Mouse (Mus musculus): ENCODE measurements around the gene Actr3b. TPM values are rescaled to one million over a fixed set of nuclear protein-coding genes. Genes with fewer than 3 reads are reported as not detected.

Actr3b gene
- 0.40 TPM for polyA plus RNA-seq (2014; fragmentation: Illumina TruSeq; extraction: RNeasy Lipid Tissue Mini Kit (QIAGEN cat#74804); ENCODE audit: low read depth, low replicate concordance)

DNA sequence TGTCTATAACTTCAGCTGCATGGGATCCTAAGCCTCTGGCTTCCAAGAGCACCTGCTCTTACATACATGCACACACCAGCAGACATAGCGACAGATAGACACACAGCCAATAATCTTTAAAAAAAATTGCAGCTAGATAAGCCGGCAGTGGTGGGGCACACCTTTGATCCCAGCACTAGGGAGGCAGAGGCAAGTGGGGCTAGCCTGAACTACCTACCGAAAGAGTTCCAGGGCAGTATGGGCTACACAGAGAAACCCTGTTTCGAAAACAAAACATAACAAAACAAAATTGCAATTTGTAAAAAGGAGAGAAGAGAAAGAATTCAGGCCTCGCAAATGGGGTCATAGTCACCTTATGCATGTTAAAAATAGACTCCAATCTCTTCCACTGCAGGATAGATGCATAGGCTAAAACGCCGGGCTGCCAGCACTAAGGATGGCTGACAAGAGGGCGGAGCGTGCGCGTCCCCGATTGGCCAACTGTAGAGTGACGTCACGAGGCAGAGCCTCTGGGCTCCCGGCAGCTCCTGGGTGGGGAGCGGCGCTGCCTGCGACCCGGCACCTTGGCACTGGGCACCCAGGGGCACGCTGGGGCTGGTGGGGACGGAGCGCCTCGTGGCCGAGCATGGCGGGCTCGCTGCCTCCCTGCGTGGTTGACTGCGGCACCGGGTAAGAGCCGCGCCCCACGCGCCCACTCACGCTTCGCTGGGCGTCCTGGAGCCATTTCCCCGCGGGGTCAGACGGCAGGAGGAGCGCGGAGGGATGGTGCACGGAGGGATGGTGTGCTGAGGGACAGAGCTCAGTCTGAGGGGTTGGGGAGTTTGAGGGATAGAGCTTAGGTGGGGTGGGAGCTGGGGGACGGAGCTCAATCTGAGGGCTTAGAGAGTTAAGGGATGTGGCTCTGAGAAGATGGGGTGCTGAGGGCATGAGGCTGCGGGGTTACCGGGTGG, at the start of gene Actr3b:
Gene Actr3b, plus strand, starts transcription at position 538 of the 950 bp plus-strand sequence.

Other genes starting within 250 kb of the Actr3b start
- gene Cct8l1, start 243.9 kb upstream of the Actr3b start, polyA plus RNA-seq (2014; fragmentation: Illumina TruSeq; extraction: RNeasy Lipid Tissue Mini Kit (QIAGEN cat#74804); ENCODE audit: low read depth, low replicate concordance), result not detected
- gene Xrcc2, start 54.2 kb upstream of the Actr3b start, polyA plus RNA-seq (2014; fragmentation: Illumina TruSeq; extraction: RNeasy Lipid Tissue Mini Kit (QIAGEN cat#74804); ENCODE audit: low read depth, low replicate concordance), result 4.2 TPM
- not detected for gene Gm21663, start 182.4 kb downstream of the Actr3b start, polyA plus RNA-seq (2014; fragmentation: Illumina TruSeq; extraction: RNeasy Lipid Tissue Mini Kit (QIAGEN cat#74804); ENCODE audit: low read depth, low replicate concordance)
- not detected for gene Gm21671, start 194.4 kb downstream of the Actr3b start, polyA plus RNA-seq (2014; fragmentation: Illumina TruSeq; extraction: RNeasy Lipid Tissue Mini Kit (QIAGEN cat#74804); ENCODE audit: low read depth, low replicate concordance)
- gene Gm21680, start 212.7 kb downstream of the Actr3b start, polyA plus RNA-seq (2014; fragmentation: Illumina TruSeq; extraction: RNeasy Lipid Tissue Mini Kit (QIAGEN cat#74804); ENCODE audit: low read depth, low replicate concordance), result not detected
- gene Gm21698, start 228.7 kb downstream of the Actr3b start, polyA plus RNA-seq (2014; fragmentation: Illumina TruSeq; extraction: RNeasy Lipid Tissue Mini Kit (QIAGEN cat#74804); ENCODE audit: low read depth, low replicate concordance), result not detected
- gene Gm1979, start 244.8 kb downstream of the Actr3b start, polyA plus RNA-seq (2014; fragmentation: Illumina TruSeq; extraction: RNeasy Lipid Tissue Mini Kit (QIAGEN cat#74804); ENCODE audit: low read depth, low replicate concordance), result not detected